Mouse (Mus musculus): ENCODE measurements at regions not wholly inside any gene's neighbourhood (a gene's known extent, or its start where the extent isn't known, plus 50 kb on each side); places are given as distances from the start of the nearest gene placed in this dataset.
"Not testable (repeated sequence)": the region's sequence is repeated elsewhere in the genome, so short reads cannot be mapped to it uniquely, and the experiment has no call there.

DNA sequence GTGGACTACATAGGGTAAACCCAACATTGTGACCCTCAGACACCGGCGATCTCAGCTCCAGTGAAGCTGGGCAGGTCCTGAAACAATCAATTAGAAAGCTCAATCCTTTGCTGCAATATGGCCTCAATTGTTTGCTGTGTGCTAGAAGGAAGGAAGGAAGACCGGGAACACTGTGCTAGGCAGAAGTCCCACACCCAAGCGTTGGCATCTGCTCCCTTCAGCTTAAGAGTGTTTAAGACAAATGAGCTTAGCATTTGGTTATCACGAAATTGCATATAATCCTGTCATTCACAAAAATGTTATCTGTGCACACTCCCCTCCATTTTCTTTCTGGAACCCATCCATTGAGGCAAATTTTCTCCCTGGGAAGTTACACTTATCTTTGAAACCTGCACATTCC, 110.7 kb upstream of the Cpne8 start:
- H3K27ac ChIP-seq (ENCODE audit: low read depth), result no peak overlapping the region
- no peaks in the 10 kb centered on the region for H3K9me3 ChIP-seq (ENCODE audit: low read length)
- H3K4me2 ChIP-seq (ENCODE audit: low read depth, low read length), result no peak overlapping the region
- ATAC-seq (no peak), DNase-seq (no peak)
- 62% methylated on average over 5 of the region's 5 CpGs for WGBS (ENCODE audit: insufficient replicate concordance)
- no peak overlapping the region for H3K9ac ChIP-seq (replicated peaks)
- no peaks in the 10 kb centered on the region for H3K36me3 ChIP-seq (replicated peaks; ENCODE audit: insufficient read depth, low read length)
- H3K4me3 ChIP-seq (ENCODE audit: low read depth, low read length), result no peak overlapping the region
- H3K27me3 ChIP-seq (ENCODE audit: insufficient read depth, low read length), result no peaks in the 10 kb centered on the region
- TF ChIP-seq EP300 (IDR thresholded peaks at IDR 0.05; ENCODE audit: low read depth) (no peak), CTCF (IDR thresholded peaks at IDR 0.05; ENCODE audit: low read depth) (no peak)
- H3K4me1 ChIP-seq (ENCODE audit: insufficient read depth), result no peaks in the 10 kb centered on the region

DNA sequence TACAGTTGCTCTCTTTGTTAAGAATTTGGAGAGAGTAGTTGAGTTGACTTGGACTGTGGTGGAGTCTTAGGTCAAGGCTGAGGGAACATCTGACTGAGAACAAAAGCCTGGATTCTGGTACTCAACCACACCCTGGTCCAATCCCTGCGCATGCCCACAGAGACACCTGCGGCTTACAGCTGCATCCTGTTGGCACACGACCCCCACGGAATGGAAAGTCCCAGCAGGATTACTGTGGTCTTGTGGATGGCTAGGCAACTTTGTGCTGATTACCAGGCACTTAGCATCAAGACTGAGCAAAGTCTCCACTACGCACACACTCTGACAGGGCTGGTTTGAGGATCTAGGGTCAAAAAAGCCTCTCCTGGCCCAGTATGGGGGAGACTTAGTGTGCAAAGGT, 105.5 kb upstream of the Cpne8 start:
- no peak overlapping the region for H3K9ac ChIP-seq (replicated peaks)
- no peaks in the 10 kb centered on the region for H3K9me3 ChIP-seq (ENCODE audit: low read length)
- no peak overlapping the region for H3K27ac ChIP-seq (ENCODE audit: low read depth)
- H3K36me3 ChIP-seq (replicated peaks; ENCODE audit: insufficient read depth, low read length), result no peaks in the 10 kb centered on the region
- DNase-seq (no peak), ATAC-seq (no peak)
- TF ChIP-seq EP300 (IDR thresholded peaks at IDR 0.05; ENCODE audit: low read depth) (no peak), CTCF (IDR thresholded peaks at IDR 0.05; ENCODE audit: low read depth) (no peak)
- no peaks in the 10 kb centered on the region for H3K4me1 ChIP-seq (ENCODE audit: insufficient read depth)
- 78% methylated on average over 5 of the region's 5 CpGs for WGBS (ENCODE audit: insufficient replicate concordance)
- no peak overlapping the region for H3K4me3 ChIP-seq (ENCODE audit: low read depth, low read length)
- H3K4me2 ChIP-seq (ENCODE audit: low read depth, low read length), result no peak overlapping the region
- H3K27me3 ChIP-seq (ENCODE audit: insufficient read depth, low read length), result no peaks in the 10 kb centered on the region

DNA sequence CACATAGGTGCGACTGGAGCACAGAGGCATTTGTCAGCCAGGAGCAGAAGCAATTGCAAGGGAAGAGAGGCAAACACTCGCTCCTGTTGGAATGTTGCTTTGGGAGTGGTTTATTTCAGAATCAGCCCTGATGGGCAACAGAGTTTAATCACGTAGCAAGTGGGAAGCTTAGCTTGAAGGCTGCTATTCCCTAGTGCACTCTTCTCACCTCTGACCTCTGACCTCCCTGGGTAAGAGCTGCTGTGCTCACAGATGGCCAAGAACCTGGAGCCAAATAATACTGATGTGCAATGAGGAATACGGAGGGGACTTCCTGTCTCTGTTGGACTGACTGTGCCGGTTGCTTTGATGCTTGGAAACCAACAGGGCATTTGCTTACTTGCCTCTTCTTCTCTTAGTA, 88.3 kb upstream of the Cpne8 start:
- TF ChIP-seq CTCF (IDR thresholded peaks at IDR 0.05; ENCODE audit: low read depth) (no peak), EP300 (IDR thresholded peaks at IDR 0.05; ENCODE audit: low read depth) (no peak)
- 60% methylated on average over 5 of the region's 5 CpGs for WGBS (ENCODE audit: insufficient replicate concordance)
- no peak overlapping the region for H3K4me3 ChIP-seq (ENCODE audit: low read depth, low read length)
- H3K9ac ChIP-seq (replicated peaks), result no peak overlapping the region
- ATAC-seq (no peak), DNase-seq (no peak)
- no peaks in the 10 kb centered on the region for H3K9me3 ChIP-seq (ENCODE audit: low read length)
- H3K27me3 ChIP-seq (ENCODE audit: insufficient read depth, low read length), result no peaks in the 10 kb centered on the region
- H3K4me1 ChIP-seq (ENCODE audit: insufficient read depth), result no peaks in the 10 kb centered on the region
- H3K4me2 ChIP-seq (ENCODE audit: low read depth, low read length), result no peak overlapping the region
- H3K36me3 ChIP-seq (replicated peaks; ENCODE audit: insufficient read depth, low read length), result no peaks in the 10 kb centered on the region
- H3K27ac ChIP-seq (ENCODE audit: low read depth), result no peak overlapping the region

GRCm38 (mm10) chr15:90764501-90764900, 85.3 kb upstream of the Cpne8 start:
- H3K4me2 ChIP-seq (ENCODE audit: low read depth, low read length); ATAC-seq; H3K9me3 ChIP-seq (ENCODE audit: low read length); H3K27ac ChIP-seq (ENCODE audit: low read depth); H3K4me3 ChIP-seq (ENCODE audit: low read depth, low read length); DNase-seq; H3K27me3 ChIP-seq (ENCODE audit: insufficient read depth, low read length); H3K9ac ChIP-seq (replicated peaks); H3K4me1 ChIP-seq (ENCODE audit: insufficient read depth); H3K36me3 ChIP-seq (replicated peaks; ENCODE audit: insufficient read depth, low read length): not testable (repeated sequence)
- 83% methylated on average over 8 of the region's 17 CpGs for WGBS (ENCODE audit: insufficient replicate concordance)

- 80% methylated on average over 7 of the region's 7 CpGs for WGBS (ENCODE audit: insufficient replicate concordance)
- no peaks in the 10 kb centered on the region for H3K9me3 ChIP-seq (ENCODE audit: low read length)
- H3K27me3 ChIP-seq (ENCODE audit: insufficient read depth, low read length), result no peaks in the 10 kb centered on the region
- TF ChIP-seq CTCF (IDR thresholded peaks at IDR 0.05; ENCODE audit: low read depth) (no peak), EP300 (IDR thresholded peaks at IDR 0.05; ENCODE audit: low read depth) (no peak)
- H3K27ac ChIP-seq (ENCODE audit: low read depth), result no peak overlapping the region
- DNase-seq (no peak), ATAC-seq (no peak)
- no peak overlapping the region for H3K9ac ChIP-seq (replicated peaks)
- H3K4me1 ChIP-seq (ENCODE audit: insufficient read depth), result no peaks in the 10 kb centered on the region
- H3K4me2 ChIP-seq (ENCODE audit: low read depth, low read length), result no peak overlapping the region
- H3K4me3 ChIP-seq (ENCODE audit: low read depth, low read length), result no peak overlapping the region
- no peaks in the 10 kb centered on the region for H3K36me3 ChIP-seq (replicated peaks; ENCODE audit: insufficient read depth, low read length)
Measured at GRCm38 (mm10) chr15:90733891-90734290, 54.7 kb upstream of the Cpne8 start.
